ENCODE assay signal across 21 mouse cellular contexts in the genomic region with DNA sequence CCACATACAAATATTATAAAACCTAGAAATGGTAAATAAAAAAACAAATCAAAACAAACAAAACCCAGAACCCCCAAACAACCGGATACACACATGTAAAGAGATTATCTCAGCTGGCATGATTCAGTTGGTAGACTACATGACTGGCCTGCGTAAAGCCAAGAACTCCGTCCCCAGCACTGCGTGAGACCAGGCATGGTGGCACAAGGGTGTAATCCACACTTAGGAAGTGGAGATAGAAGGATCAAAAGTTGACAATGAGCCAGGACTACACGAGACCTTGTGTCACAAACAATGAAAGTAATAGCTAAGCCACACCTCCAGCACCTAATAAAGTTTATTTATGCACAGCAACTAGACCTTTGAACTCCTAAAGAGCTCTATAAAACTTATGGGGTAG. TPM values are rescaled to one million over a fixed set of nuclear protein-coding genes. Genes with fewer than 3 reads are reported as not detected.
DNase-seq lines count a peak whose midpoint lies in the region; ATAC-seq and TF ChIP-seq lines count a peak whose summit lies in the region.
"Had no signal": no experiment of that assay in that cellular context is flagged by ENCODE, and none has a peak within 500 bp of the region (broad histone marks: within the 10 kb centered on the region; RNA-seq: fewer than 3 reads in every experiment).

No protein-coding gene starts in this region.

- H3K79me2 ChIP-seq in CH12.LX (replicated peaks; ENCODE audit: control insufficient read depth, extremely low read depth, insufficient read depth, poor library complexity, severe bottlenecking), result no peaks in the 10 kb centered on the region

- peaks cover 13% of the 10 kb centered on the region for H3K9me3 ChIP-seq in CH12.LX (replicated peaks; ENCODE audit: low read length)
- no peaks in the 10 kb centered on the region for H3K9me3 ChIP-seq in stomach, postnatal 0 days (ENCODE audit: control insufficient read depth, low read length)
- H3K9me3 ChIP-seq: hindbrain, embryonic 15.5 days had no signal

- no peak for TF ChIP-seq RAD21 in CH12.LX (IDR thresholded peaks at IDR 0.05; ENCODE audit: low read depth, low read length)

- peaks cover 7 to 24% of the 10 kb centered on the region in 2 experiments for H3K36me3 ChIP-seq in CH12.LX (replicated peaks in 1 of 2; ENCODE audit: control insufficient read depth in 1 of 2, insufficient read depth in 1 of 2, low read length in 1 of 2)
- H3K36me3 ChIP-seq in stomach, postnatal 0 days (ENCODE audit: control insufficient read depth, insufficient read depth, low read length), result peaks cover 6% of the 10 kb centered on the region

- 48% methylated on average over 5 of the region's 5 CpGs for whole genome bisulfite sequencing in large intestine, adult 2 months
- WGBS in stomach, postnatal 0 days, result 72% methylated on average over 5 of the region's 5 CpGs

- no peak overlapping the region for H3K27ac ChIP-seq in CH12.LX (ENCODE audit: insufficient read depth, low read depth)
- H3K27ac ChIP-seq in stomach, postnatal 0 days (replicated peaks), result no peak overlapping the region
- H3K27ac ChIP-seq: embryonic facial prominence, embryonic 10.5 days; forebrain, embryonic 13.5 days; gastrocnemius, adult 2 months; heart, embryonic 13.5 days; hindbrain, embryonic 15.5 days had no signal

- no peak for DNase-seq in CH12.LX (ENCODE audit: extremely low read depth)
- DNase-seq in induced T-regulatory cell, adult 2 months (ENCODE audit: low read depth), result peak; percentile 25
- peak; percentile 16 for DNase-seq in large intestine, adult 2 months (ENCODE audit: low read depth, low spot score)
- no peak for DNase-seq in layer of hippocampus, postnatal 14 days (ENCODE audit: low spot score in 2 of 2)
- DNase-seq in stomach, postnatal 0 days (ENCODE audit: low spot score), result no peak
- DNase-seq: adrenal gland, postnatal 25 days; cerebellum, adult 18-20 months; cerebellum, adult 9-11 months; cerebellum, postnatal 36 days; forebrain, postnatal 0 days; gastrocnemius, adult 2 months; gastrocnemius, postnatal 25 days; heart, postnatal 10 days; heart, postnatal 4 days had no signal

- no peak for TF ChIP-seq CTCF in CH12.LX (conservative IDR thresholded peaks at IDR 0.05 in 1 of 2, IDR thresholded peaks at IDR 0.05 in 1 of 2; ENCODE audit: low read depth in 2 of 2, low read length in 2 of 2)
- no peak for TF ChIP-seq CTCF in stomach, postnatal 0 days (IDR thresholded peaks at IDR 0.05; ENCODE audit: low read depth)

- peak overlapping the region in 2 of 3 experiments; percentile 40 to 42 for H3K4me3 ChIP-seq in CH12.LX (replicated peaks in 1 of 3; ENCODE audit: low read depth in 2 of 3, low read length in 2 of 3, poor library complexity in 1 of 3)
- H3K4me3 ChIP-seq in stomach, postnatal 0 days (ENCODE audit: low read depth, low read length), result no peak overlapping the region
- H3K4me3 ChIP-seq: embryonic facial prominence, embryonic 10.5 days; forebrain, embryonic 13.5 days; gastrocnemius, adult 2 months; heart, embryonic 13.5 days; hindbrain, embryonic 15.5 days had no signal

- H3K4me2 ChIP-seq in CH12.LX (ENCODE audit: insufficient read depth, low read depth, poor library complexity, severe bottlenecking), result peak overlapping the region; percentile 83
- no peak overlapping the region for H3K4me2 ChIP-seq in stomach, postnatal 0 days (replicated peaks; ENCODE audit: low read depth)
- H3K4me2 ChIP-seq: forebrain, embryonic 13.5 days; heart, embryonic 13.5 days; hindbrain, embryonic 15.5 days had no signal

- TF ChIP-seq POLR2A in CH12.LX (IDR thresholded peaks at IDR 0.05; ENCODE audit: low read depth, low read length), result no peak

- dilution Hi-C loops in CH12.LX (cut with MboI; ENCODE audit: extremely low pct_ligation_motif_present, extremely low pct_unique_long_range_greater_than_20kb, low sequenced_read_pairs), result no loop called here

- no peaks in the 10 kb centered on the region for H3K27me3 ChIP-seq in CH12.LX (replicated peaks)
- H3K27me3 ChIP-seq in stomach, postnatal 0 days (ENCODE audit: control insufficient read depth, insufficient read depth, low read length), result no peaks in the 10 kb centered on the region
- H3K27me3 ChIP-seq: forebrain, embryonic 13.5 days; heart, embryonic 13.5 days; hindbrain, embryonic 15.5 days; Patski had no signal

- H3K4me1 ChIP-seq in CH12.LX (ENCODE audit: control insufficient read depth in 1 of 2, insufficient read depth in 2 of 2), result peaks cover 2 to 3% of the 10 kb centered on the region in 2 experiments; a peak in 3 of 4 replicates
- no peaks in the 10 kb centered on the region for H3K4me1 ChIP-seq in stomach, postnatal 0 days (replicated peaks; ENCODE audit: control insufficient read depth, insufficient read depth)
- H3K4me1 ChIP-seq: embryonic facial prominence, embryonic 10.5 days; forebrain, embryonic 13.5 days; hindbrain, embryonic 15.5 days had no signal

- TF ChIP-seq EP300 in CH12.LX (IDR thresholded peaks at IDR 0.05; ENCODE audit: low read length), result no peak
- TF ChIP-seq EP300 in stomach, postnatal 0 days (optimal IDR thresholded peaks at IDR 0.05), result no peak

- peak overlapping the region; percentile 39; the same call in 1 of the 2 replicates for H3K9ac ChIP-seq in CH12.LX (ENCODE audit: insufficient read depth, low read depth)
- H3K9ac ChIP-seq in stomach, postnatal 0 days (ENCODE audit: low read length), result no peak overlapping the region
- H3K9ac ChIP-seq: forebrain, embryonic 13.5 days; forebrain, postnatal 0 days; heart, embryonic 13.5 days; hindbrain, embryonic 15.5 days had no signal

- in situ Hi-C loops in CH12.LX (cut with MboI; ENCODE audit: low pct_ligation_motif_present, low pct_unique_long_range_greater_than_20kb, low sequenced_read_pairs), result no loop called here

- ATAC-seq in inflammation-experienced regulatory T-cells, adult 6 months, result no peak
- ATAC-seq in stomach, postnatal 0 days (ENCODE audit: low FRiP score, low TSS enrichment), result no peak
- ATAC-seq: activated CD4-positive, CD25-positive, alpha-beta regulatory T cell, adult 4 months; forebrain, embryonic 13.5 days; forebrain, postnatal 0 days; Patski had no signal

TF ChIP-seq in CH12.LX, 34 proteins besides CTCF, POLR2A, EP300 and RAD21:
- no peak for TF ChIP-seq MAZ (IDR thresholded peaks at IDR 0.05; ENCODE audit: low read depth, low read length)
- no peak for TF ChIP-seq NELFE (IDR thresholded peaks at IDR 0.05; ENCODE audit: low read depth, low read length)
- no peak for TF ChIP-seq SIN3A (IDR thresholded peaks at IDR 0.05; ENCODE audit: low read length)
- no peak for TF ChIP-seq CHD2 (IDR thresholded peaks at IDR 0.05; ENCODE audit: low read length)
- no peak for TF ChIP-seq GABPA (IDR thresholded peaks at IDR 0.05; ENCODE audit: insufficient replicate concordance, low read depth, low read length)

RNA-seq across cellular contexts. Expression of gene Strn, which starts 49.0 kb away (rescaled TPM):
- total RNA-seq in CH12.LX (2012; rRNA removed) (12.3 and 12.4 TPM in 2 replicates), CH12.LX (2014; rRNA removed) (9.9 and 10.5 TPM in 2 replicates)
- polyA plus RNA-seq in CH12.LX (2012; ENCODE audit: insufficient read length, low read depth), result 12.7 and 14.3 TPM in 2 replicates
- polyA plus RNA-seq in large intestine, adult 2 months (2012; rRNA removed), result 5.2 and 11.8 TPM in 2 replicates
- 10 to 100 TPM in 1 of 3 experiments, 1 to 10 TPM in 2; 7.7 to 10.3 (median 9.6) TPM for polyA plus RNA-seq in inflammation-experienced regulatory T-cells, adult 6 months (2017; shearing (Covaris generic))
- 10 to 100 TPM; 78.6 to 81.0 TPM for total RNA-seq in layer of hippocampus, postnatal 14 days (2021)
- polyA plus RNA-seq in stomach, postnatal 0 days (2015; fragmentation: Nextera tagmentation; extraction: Ambion mirVana), result 3.2 and 3.3 TPM in 2 replicates

Comparison
In these comparisons a context has a peak if more than half of its experiments do, and no peak if none do; other contexts are left out.
1. DNase-seq: peak in induced T-regulatory cell, adult 2 months (single experiment) and large intestine, adult 2 months (single experiment); none in CH12.LX (single experiment), layer of hippocampus, postnatal 14 days (0 of 2) and stomach, postnatal 0 days (single experiment).